Mouse (Mus musculus): Measurements from ENCODE around the gene Dnmt1.

DNA sequence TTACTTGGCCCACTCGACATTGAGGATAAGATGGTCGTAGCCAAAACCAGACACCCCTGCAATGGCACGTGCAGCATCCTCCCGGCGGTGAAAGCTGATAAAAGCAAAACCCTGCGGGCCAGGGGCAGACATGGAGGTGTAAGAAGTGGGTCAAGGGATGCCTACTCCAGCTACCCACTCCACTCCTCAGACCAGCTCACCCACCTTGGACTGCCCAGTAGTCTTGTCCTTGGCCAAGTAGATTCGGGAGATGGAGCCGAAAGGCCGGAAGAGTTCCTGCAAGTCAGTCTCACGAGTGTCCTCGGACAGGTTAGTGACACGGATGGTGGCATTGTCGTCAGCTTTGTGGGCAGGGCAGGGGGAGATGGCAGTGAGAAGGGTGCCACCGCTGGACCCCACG, 65.1 kb downstream of the Dnmt1 start:
- TF ChIP-seq ZNF384 (IDR thresholded peaks at IDR 0.05; ENCODE audit: low read depth, low read length) (no peak), ZC3H11A (IDR thresholded peaks at IDR 0.05; ENCODE audit: borderline replicate concordance, low read depth, low read length) (no peak), CHD2 (IDR thresholded peaks at IDR 0.05; ENCODE audit: low read depth, low read length) (no peak), HCFC1 (IDR thresholded peaks at IDR 0.05; ENCODE audit: borderline replicate concordance, insufficient read depth, low read length) (no peak), MAFK (IDR thresholded peaks at IDR 0.05; ENCODE audit: insufficient read depth, low read depth, low read length) (no peak)
